Mouse (Mus musculus): Measurements from ENCODE around the gene Rapgef3.
A peak's percentile ranks its signal among the peaks of the same experiment; 100 is the strongest.

Rapgef3 gene

GRCm38 (mm10) chr15:97773108-97773507 lies 5.3 kb upstream of the Rapgef3 start:
- peak; percentile 52 for DNase-seq (ENCODE audit: low spot score)

- no peak for DNase-seq (ENCODE audit: low spot score)
These were observed 2.5 kb upstream of the Rapgef3 start for GRCm38 (mm10) chr15:97770280-97770679.

GRCm38 (mm10) chr15:97768192-97768591 lies 420 bp upstream of the Rapgef3 start:
- DNase-seq (ENCODE audit: low spot score) = no peak

- DNase-seq (ENCODE audit: low spot score) = no peak
These were observed 1.0 kb downstream of the Rapgef3 start for GRCm38 (mm10) chr15:97766594-97767279.

- no peak for DNase-seq (ENCODE audit: low spot score)
These were observed 1.6 kb downstream of the Rapgef3 start for GRCm38 (mm10) chr15:97766194-97766593.

GRCm38 (mm10) chr15:97765090-97765794 lies 2.5 kb downstream of the Rapgef3 start:
- no peak for DNase-seq (ENCODE audit: low spot score)

- DNase-seq (ENCODE audit: low spot score) = no peak
These were observed 3.2 kb downstream of the Rapgef3 start for GRCm38 (mm10) chr15:97764532-97764931.

GRCm38 (mm10) chr15:97763256-97764049 lies 4.3 kb downstream of the Rapgef3 start:
- DNase-seq (ENCODE audit: low spot score) = no peak

GRCm38 (mm10) chr15:97762733-97763132 lies 5.0 kb downstream of the Rapgef3 start:
- no peak for DNase-seq (ENCODE audit: low spot score)

- no peak for DNase-seq (ENCODE audit: low spot score)
These were observed 6.3 kb downstream of the Rapgef3 start for GRCm38 (mm10) chr15:97761438-97761837.

- DNase-seq (ENCODE audit: low spot score) = no peak
These were observed 6.8 kb downstream of the Rapgef3 start for GRCm38 (mm10) chr15:97760952-97761351.

GRCm38 (mm10) chr15:97760006-97760405 lies 7.8 kb downstream of the Rapgef3 start:
- no peak for DNase-seq (ENCODE audit: low spot score)

- no peak for DNase-seq (ENCODE audit: low spot score)
These were observed 12.4 kb downstream of the Rapgef3 start for GRCm38 (mm10) chr15:97755361-97755760.

- DNase-seq (ENCODE audit: low spot score) = no peak
These were observed 13.3 kb downstream of the Rapgef3 start for GRCm38 (mm10) chr15:97754476-97754875.

GRCm38 (mm10) chr15:97752491-97752890 lies 15.3 kb downstream of the Rapgef3 start:
- DNase-seq (ENCODE audit: low spot score) = no peak

- no peak for DNase-seq (ENCODE audit: low spot score)
These were observed 16.1 kb downstream of the Rapgef3 start for GRCm38 (mm10) chr15:97751676-97752075.

- peak; percentile 76 for DNase-seq (ENCODE audit: low spot score)
These were observed 17.1 kb downstream of the Rapgef3 start for GRCm38 (mm10) chr15:97750697-97751096.

GRCm38 (mm10) chr15:97749841-97750240 lies 17.9 kb downstream of the Rapgef3 start:
- DNase-seq (ENCODE audit: low spot score) = no peak

GRCm38 (mm10) chr15:97749397-97749796 lies 18.4 kb downstream of the Rapgef3 start:
- no peak for DNase-seq (ENCODE audit: low spot score)

- DNase-seq (ENCODE audit: low spot score) = no peak
These were observed 18.8 kb downstream of the Rapgef3 start for GRCm38 (mm10) chr15:97748964-97749363.

GRCm38 (mm10) chr15:97748309-97748708 lies 19.5 kb downstream of the Rapgef3 start:
- DNase-seq (ENCODE audit: low spot score) = no peak

GRCm38 (mm10) chr15:97747486-97747885 lies 20.3 kb downstream of the Rapgef3 start:
- DNase-seq (ENCODE audit: low spot score) = no peak

GRCm38 (mm10) chr15:97746748-97747147 lies 21.0 kb downstream of the Rapgef3 start:
- DNase-seq (ENCODE audit: low spot score) = no peak
